Mouse (Mus musculus) Patski (cell line): ENCODE measurements around the gene Pkn1. TPM values are rescaled to one million over a fixed set of nuclear protein-coding genes. Genes with fewer than 3 reads are reported as not detected.

Source experiments
- ATAC-seq: fragments of 100-300 bp; one replicate; pipeline ENCODE4 v1.8.0; 2021
- CTCF ChIA-PET: fragments of 350-600 bp; sonication (Branson Sonifier 250); formaldehyde crosslinking; loops from one replicate; lab custom pipeline; 2022; ENCODE audit warnings: inconsistent platforms; lab: Charles Lee
- POLR2A ChIA-PET: fragments of 350-600 bp; sonication (Branson Sonifier 250); formaldehyde crosslinking; loops from one replicate; lab custom pipeline; 2022; ENCODE audit warnings: antibody characterized with exemption, inconsistent platforms; lab: Charles Lee
- DNase-seq: peaks from one replicate; pipeline ENCODE4 v3.0.0-alpha.2; 2011; ENCODE audit warnings: low read depth, low spot score
- H3K27me3 ChIP-seq: fragments of 371-371 bp; one replicate; pipeline ENCODE4 v1.5.1; 2021
- CTCF ChIP-seq: fragments of 100-300 bp; IDR thresholded peaks from one replicate; pipeline ENCODE4 v1.5.1; 2021
- in situ Hi-C: fragments of 300-500 bp; cut with MboI; formaldehyde crosslinking; loops from 3 replicates; pipeline ENCODE4 v1.11.1; 2018; ENCODE audit warnings: low pct_unique_long_range_greater_than_20kb, mixed read lengths
- polyA plus RNA-seq: library from polyadenylated mRNA; unstranded; gene quantifications from one replicate; pipeline ENCODE4 v1.2.3, GENCODE M21; 2021

The Pkn1 gene
- 68.6 TPM for polyA plus RNA-seq

DNA sequence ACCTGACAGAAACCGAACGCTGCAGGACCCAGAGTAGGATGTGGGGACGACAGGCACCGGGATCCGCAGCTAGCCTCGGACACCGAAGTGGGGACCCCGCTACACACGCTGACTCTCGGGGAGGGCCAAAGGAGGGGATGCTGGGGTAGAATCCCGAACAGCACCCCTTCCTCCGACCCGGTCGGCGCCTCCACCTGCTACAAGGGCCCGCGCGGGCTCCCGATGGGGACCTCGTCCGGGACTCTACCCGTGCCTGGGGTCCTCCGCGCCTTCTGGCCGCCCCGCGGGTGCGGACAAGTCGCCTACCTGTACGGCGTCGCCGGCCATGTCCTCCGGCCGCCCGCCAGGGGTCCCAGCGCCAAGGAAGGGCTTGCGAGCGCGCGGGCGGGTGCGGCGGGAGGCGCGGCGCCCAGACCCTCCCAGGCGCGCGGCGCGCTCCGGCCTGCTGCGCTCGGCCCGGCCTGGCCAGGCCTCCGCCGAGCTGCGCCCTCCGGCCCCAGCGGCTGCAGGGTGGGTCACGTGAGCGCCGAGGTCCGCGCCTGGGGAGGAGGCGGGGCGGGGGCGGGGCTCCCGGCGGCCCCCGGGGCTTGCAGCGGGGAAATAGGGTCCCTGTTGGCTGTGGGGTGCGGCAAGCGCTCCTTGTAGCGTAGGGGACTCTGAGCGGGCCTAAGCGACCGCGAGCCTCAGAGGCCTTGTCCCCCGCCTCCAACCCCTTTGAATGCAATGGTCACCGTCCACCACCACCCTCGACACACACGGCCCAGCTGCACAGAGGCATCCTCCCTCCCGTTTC lies at the start of gene Pkn1:
Gene Pkn1, minus strand, starts transcription at position 519 of the 793 bp plus-strand sequence.
- no peaks in the 10 kb centered on the region for H3K27me3 ChIP-seq
- TF ChIP-seq CTCF, result no peak
- POLR2A ChIA-PET, result interaction anchor here (0.5 to 2.6 kb wide), 4 partner anchors 15 to 33 kb away, joined by 3 to 12 read pairs (median 4); partner anchors contain the start of gene Ddx39
- DNase-seq (no peak), ATAC-seq (peak; percentile 82)
- CTCF ChIA-PET, result interaction anchor here (1.0 kb wide), 1 partner anchor 36 kb away, joined by 3 read pairs; no protein-coding TSS in a partner anchor
- in situ Hi-C loops, result no loop called here

DNA sequence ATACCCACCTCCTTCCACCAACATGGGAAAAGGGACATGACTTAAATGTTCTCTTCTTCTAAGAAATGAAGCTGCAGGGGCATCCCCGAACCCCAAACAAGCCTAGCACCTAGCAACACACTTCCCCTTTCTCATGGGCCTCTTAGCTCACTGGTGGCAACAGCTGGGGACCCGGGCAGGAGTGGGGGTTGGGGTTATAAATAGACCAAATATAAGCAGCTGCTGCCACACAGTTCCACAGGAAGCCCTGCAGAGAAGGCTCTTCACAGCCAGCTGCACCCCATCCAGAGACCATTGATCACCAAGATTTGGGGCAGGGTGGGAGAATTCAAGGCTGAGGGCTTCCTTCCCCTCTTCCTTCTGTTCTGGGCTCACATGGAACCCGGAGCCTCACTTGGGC lies 49.7 kb upstream of the Pkn1 start:
- TF ChIP-seq CTCF, result no peak
- ChIA-PET POLR2A (no interaction called here), CTCF (no interaction called here)
- no peaks in the 10 kb centered on the region for H3K27me3 ChIP-seq
- DNase-seq (no peak), ATAC-seq (no peak)
- in situ Hi-C loops, result no loop called here

DNA sequence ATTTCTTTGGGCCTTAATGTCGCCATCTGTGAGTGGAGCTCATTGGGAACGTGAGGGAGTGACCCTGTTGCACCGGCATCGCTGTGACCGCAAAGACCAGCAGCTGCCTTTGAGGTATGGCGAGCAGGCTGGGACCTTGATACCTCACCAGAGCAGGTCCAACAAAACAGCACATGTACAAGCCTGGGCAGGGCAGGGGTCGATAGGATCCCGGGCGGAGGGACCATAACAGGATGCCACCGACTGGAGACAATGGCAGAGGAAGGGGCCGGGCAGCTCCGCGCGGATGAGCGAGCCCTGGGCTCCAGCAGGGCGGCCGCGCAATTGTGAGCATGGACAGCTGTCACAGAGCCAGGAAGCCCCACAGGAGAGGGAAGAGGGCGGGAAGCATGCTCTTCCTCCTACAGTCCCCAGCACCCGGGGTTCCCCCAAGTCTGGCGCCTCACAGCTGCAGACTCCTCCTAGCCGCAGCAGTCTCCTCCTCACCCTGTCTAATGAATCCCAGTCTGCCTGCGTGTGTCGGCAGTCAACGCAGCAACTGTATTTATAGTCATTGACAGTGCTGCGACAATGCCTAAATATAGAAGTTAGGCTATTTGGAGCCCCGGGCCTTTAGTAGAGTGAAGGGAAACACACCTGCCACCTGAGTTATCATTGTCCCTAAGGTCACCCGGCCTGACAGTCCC lies 48.8 kb upstream of the Pkn1 start:
- no peak for TF ChIP-seq CTCF
- ChIA-PET CTCF (no interaction called here), POLR2A (no interaction called here)
- DNase-seq (no peak), ATAC-seq (no peak)
- H3K27me3 ChIP-seq, result no peaks in the 10 kb centered on the region
- in situ Hi-C loops, result no loop called here

DNA sequence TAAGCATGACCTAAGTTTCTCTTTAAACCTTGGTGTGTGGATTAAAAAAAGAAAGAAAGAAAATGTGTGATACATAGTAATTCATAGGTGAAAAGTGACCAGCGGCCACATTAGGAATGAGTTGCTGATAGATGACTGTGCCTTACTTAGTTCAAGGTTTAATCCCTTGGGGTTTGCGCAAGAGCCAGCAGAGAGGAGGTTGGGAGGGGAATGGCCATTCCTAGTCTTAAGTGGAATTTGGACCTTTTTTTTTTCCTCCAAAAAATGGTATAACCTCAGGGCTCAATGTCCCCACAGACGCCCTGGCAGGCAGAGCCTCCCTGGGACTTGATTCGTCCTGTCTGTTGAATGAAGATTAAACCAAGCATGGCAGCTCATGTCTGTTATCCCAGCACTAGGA lies 45.1 kb upstream of the Pkn1 start:
- in situ Hi-C loops, result no loop called here
- POLR2A ChIA-PET, result interaction anchor here (0.6 kb wide), 2 partner anchors 15 to 426 kb away, joined by 4 to 10 read pairs; no protein-coding TSS in a partner anchor
- DNase-seq (peak; percentile 65), ATAC-seq (peak; percentile 38)
- CTCF ChIA-PET, result no interaction called here
- no peaks in the 10 kb centered on the region for H3K27me3 ChIP-seq
- TF ChIP-seq CTCF, result no peak

DNA sequence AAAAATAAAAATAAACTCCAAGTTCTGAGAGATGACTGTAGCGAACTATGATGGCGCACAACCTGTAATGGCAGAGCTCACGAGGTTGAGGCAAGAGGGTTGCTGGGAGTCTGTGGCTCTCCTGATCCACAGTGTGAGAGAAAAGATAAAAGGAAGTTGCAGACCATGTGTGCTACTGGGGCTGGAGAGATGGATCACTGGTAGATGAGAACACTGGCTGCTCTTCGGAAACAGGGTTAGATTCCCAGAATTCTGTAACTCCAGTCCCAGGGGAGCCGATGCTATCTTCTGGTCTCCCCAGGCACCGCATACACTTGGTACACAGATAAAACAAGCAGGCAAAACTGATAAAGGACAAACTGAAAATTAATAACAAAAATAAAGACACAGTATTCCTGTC lies 44.0 kb upstream of the Pkn1 start:
- TF ChIP-seq CTCF, result no peak
- ChIA-PET POLR2A (no interaction called here), CTCF (no interaction called here)
- in situ Hi-C loops, result no loop called here
- DNase-seq (no peak), ATAC-seq (no peak)
- H3K27me3 ChIP-seq, result no peaks in the 10 kb centered on the region

DNA sequence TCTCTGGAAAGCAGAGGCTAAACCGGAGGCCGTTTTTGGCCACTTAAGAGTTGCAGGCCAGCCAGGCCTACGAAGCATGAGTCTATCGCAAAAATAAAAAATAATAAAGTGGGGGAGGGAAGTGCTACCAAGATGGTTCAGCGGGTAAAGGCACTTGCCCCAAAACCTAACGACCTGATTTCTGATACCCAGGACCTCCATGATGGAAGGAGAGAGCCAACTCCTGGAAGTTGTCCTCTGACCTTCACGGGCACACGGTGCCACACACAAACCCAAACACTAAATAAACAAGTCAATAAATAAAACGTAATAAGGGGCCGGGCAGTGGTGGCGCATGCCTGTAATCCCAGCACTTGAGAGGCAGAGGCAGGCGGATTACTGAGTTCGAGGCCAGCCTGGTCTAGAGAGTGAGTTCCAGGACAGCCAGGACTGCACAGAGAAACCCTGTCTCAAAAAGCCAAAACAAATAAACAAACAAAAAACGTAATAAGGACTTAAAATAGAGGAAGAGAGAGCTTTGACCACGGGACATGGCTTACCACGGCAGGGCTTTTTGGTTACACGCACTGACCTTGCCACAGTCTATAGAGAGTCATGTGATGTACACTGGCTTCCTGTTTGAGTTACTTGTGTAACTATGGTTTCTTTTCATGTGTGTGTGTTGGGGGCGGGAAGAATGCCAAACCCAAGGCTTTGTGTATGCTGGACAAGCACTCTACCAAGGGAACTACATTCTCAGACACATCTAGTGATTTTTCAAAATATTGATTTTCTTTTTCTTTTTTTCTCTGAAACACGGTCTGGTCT lies 43.1 kb upstream of the Pkn1 start:
- no peak for TF ChIP-seq CTCF
- ATAC-seq (no peak), DNase-seq (no peak)
- CTCF ChIA-PET, result interaction anchor here (1.1 to 1.5 kb wide), 2 partner anchors 14 to 41 kb away, joined by 3 to 4 read pairs; no protein-coding TSS in a partner anchor
- POLR2A ChIA-PET, result no interaction called here
- in situ Hi-C loops, result no loop called here
- H3K27me3 ChIP-seq, result no peaks in the 10 kb centered on the region

DNA sequence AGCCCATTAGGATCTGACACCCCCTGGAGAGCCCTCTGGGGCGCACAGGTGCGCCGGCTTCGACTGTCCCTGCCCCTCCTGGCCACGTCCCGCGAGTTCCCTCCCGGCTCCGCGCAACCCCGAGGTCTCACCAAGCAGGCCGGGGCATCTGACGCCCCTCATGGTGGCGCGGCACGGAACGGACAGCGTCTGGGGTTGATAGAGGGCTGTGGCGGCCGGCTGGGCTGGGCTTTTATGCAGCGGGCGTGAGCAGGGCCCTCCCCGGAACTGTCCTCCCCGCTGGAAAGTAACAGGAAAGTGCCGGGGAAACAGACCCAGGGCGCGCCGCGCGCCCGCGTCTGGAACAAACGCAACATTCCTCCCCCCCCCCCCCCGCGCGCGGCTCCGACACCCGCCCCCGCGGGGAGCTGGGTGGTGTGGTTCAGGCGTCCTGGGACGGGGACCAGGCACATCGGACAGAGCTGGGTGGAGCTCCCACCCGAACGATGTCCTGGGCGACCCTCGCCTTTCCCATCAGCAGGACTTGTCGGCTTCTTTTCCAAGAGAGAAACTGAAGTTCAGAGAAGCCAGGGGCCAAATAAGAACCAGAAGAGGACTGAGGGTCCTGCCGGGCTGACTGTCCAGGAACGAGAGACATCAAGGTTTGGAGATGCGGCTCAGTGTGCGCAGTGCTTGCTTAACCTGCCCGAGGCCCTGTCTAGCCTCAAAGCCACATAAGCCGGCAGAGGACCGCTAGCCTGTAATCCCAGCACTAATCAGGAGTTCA lies 42.2 kb upstream of the Pkn1 start, which contains the start of gene Adgre5:
Gene Adgre5, minus strand, starts transcription at position 351 of the 766 bp plus-strand sequence.
- no peak for TF ChIP-seq CTCF
- in situ Hi-C loops, result no loop called here
- CTCF ChIA-PET, result interaction anchor here (1.1 to 1.5 kb wide), 2 partner anchors 13 to 42 kb away, joined by 3 to 4 read pairs; no protein-coding TSS in a partner anchor
- no peaks in the 10 kb centered on the region for H3K27me3 ChIP-seq
- DNase-seq (no peak), ATAC-seq (no peak)
- POLR2A ChIA-PET, result no interaction called here

DNA sequence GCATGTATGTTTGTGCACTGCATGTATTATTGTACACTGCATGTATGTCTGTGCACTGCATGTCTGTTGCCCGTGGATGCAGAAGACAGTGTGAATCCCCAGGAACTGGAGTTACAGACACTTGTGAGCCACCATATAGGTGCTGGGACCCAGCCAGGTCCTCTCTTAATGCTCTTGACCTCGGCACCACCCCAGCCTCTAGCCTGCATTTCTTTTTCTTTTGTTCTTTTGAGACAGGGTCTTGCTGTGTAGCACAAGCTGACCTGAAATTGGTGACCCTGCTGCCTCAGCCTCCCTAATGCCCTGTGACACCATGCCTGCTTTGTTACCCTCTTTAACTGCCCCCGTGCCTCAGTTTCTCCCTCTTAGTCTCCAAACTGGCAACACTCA lies 41.6 kb upstream of the Pkn1 start:
- no peak for DNase-seq
- in situ Hi-C loops, result no loop called here
- POLR2A ChIA-PET, result interaction anchor here (0.8 to 1.0 kb wide), 2 partner anchors 46 to 79 kb away, joined by 3 to 4 read pairs; no protein-coding TSS in a partner anchor
- H3K27me3 ChIP-seq, result no peaks in the 10 kb centered on the region
- CTCF ChIA-PET, result interaction anchor here (1.1 to 1.5 kb wide), 2 partner anchors 13 to 42 kb away, joined by 3 to 4 read pairs; no protein-coding TSS in a partner anchor
- ATAC-seq, result no peak
- TF ChIP-seq CTCF, result no peak

DNA sequence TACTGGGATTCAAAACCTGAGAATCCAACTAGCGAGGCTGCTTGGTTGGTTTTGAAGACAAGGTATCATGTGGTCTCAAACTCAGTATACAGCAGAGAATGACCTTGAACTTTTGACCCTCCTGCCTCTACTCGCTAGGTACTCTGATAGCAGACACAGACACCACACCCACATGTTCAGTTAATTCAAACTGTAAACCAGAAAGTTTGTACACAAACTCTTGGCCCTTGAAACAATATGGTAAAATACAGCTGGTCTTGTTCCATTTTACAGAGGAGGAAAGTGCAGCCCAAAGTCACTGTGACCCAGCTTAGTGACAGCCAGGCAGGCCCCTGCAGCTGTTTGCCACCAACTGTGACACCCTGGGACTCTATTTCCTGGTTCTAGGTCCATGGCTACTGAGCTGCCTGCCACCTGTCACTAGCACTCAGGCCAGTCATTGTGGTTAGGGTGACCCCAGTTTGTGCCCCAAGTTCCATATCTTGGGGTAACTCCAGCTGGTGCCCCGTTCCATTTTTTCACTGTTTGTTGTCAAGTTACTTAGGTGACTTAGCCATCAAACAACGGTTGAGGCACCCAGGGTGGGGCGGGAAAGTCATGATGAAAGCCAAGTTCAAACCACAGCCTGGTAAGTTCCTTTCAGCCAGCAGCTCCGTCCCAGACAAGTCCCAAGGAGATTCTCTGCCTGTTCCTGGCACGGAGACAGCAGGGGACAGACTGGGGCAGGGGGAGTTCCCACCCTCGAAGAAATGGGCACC lies 40.9 kb upstream of the Pkn1 start:
- no peak for DNase-seq
- no peak for TF ChIP-seq CTCF
- in situ Hi-C loops, result no loop called here
- ChIA-PET CTCF (interaction anchor here (0.8 to 1.0 kb wide), 2 partner anchors 26 to 43 kb away, joined by 3 to 4 read pairs; no protein-coding TSS in a partner anchor), POLR2A (interaction anchor here (0.8 to 1.0 kb wide), 2 partner anchors 47 to 78 kb away, joined by 3 to 4 read pairs; no protein-coding TSS in a partner anchor)
- no peak for ATAC-seq
- H3K27me3 ChIP-seq, result no peaks in the 10 kb centered on the region
